Mouse (Mus musculus): ENCODE results near the gene Hecw2. TPM values are rescaled to one million over a fixed set of nuclear protein-coding genes. Genes with fewer than 3 reads are reported as not detected.
A peak's percentile ranks its signal among the peaks of the same experiment; 100 is the strongest.

Gene Hecw2
- polyA plus RNA-seq, 1 experiment from 2014 or later, result 2.8 TPM

GRCm38 (mm10) chr1:53844122-53844913, 350.6 kb downstream of the Hecw2 start:
- peak overlapping the region; percentile 90 for H3K27ac ChIP-seq (ENCODE audit: low read length)
- no peak for ATAC-seq (ENCODE audit: insufficient read depth, low FRiP score)
- WGBS, result 74% methylated on average over 8 of the region's 8 CpGs
- H3K4me3 ChIP-seq (replicated peaks; ENCODE audit: low read length), result no peak overlapping the region
- H3K9me3 ChIP-seq (replicated peaks; ENCODE audit: control insufficient read depth, low read length), result no peaks in the 10 kb centered on the region
- no peak overlapping the region for H3K9ac ChIP-seq (ENCODE audit: low read length)
- H3K4me1 ChIP-seq (ENCODE audit: control insufficient read depth, insufficient read depth, low read length), result peaks cover 23% of the 10 kb centered on the region
- no peak overlapping the region for H3K4me2 ChIP-seq (ENCODE audit: low read depth, low read length)
- no peaks in the 10 kb centered on the region for H3K36me3 ChIP-seq (ENCODE audit: control insufficient read depth, insufficient read depth, low read length)
- H3K27me3 ChIP-seq (ENCODE audit: control insufficient read depth, insufficient read depth, low read length), result no peaks in the 10 kb centered on the region

DNA sequence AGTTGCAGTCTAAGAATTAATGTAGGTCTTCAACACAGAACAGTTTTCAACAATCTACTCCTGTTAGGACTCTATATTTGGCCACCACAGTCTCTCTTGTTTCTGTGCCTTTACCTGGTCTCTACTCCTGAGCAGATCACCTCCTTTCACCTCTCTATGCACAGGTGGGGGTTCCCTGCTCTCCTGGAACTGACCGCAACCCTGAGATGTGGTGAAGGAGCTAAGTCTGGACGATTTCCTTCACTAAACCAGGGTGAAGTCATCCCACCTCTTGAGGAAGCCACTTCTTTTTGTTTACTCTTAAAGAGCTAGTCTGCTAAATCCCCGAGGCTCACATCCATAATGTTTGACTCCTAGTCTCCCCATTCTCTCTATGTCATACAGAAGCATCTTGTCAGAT, 351.9 kb downstream of the Hecw2 start:
- no peaks in the 10 kb centered on the region for H3K27me3 ChIP-seq (ENCODE audit: control insufficient read depth, insufficient read depth, low read length)
- 67% methylated on average over 3 of the region's 3 CpGs for WGBS

DNA sequence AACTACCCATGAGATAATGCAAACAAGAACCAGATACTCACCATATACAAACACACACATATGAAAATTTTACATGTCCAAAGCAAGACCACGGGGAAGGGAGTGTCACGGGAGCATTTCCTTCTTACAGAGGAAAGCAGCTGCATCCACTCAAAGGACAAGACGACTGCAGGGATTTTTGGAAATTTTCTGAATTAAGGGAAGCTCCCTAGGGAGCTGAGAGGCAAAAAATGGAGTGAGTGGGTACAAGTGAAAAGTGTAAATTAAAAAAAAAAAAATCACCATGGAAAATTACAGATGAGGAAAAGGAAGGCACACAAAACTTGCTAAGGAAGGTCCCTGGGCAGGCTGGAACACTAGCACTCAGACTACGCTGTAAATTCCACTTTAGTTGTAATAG, 353.9 kb downstream of the Hecw2 start:
- Histone ChIP-seq H3K27me3 (ENCODE audit: control insufficient read depth, insufficient read depth, low read length) (no peaks in the 10 kb centered on the region), H3K4me2 (ENCODE audit: low read depth, low read length) (no peak overlapping the region), H3K9me3 (replicated peaks; ENCODE audit: control insufficient read depth, low read length) (no peaks in the 10 kb centered on the region), H3K4me3 (replicated peaks; ENCODE audit: low read length) (no peak overlapping the region), H3K36me3 (ENCODE audit: control insufficient read depth, insufficient read depth, low read length) (no peaks in the 10 kb centered on the region), H3K9ac (ENCODE audit: low read length) (no peak overlapping the region), H3K27ac (ENCODE audit: low read length) (no peak overlapping the region), H3K4me1 (ENCODE audit: control insufficient read depth, insufficient read depth, low read length) (peaks cover 15% of the 10 kb centered on the region)
- 40% methylated on average over 4 of the region's 4 CpGs for WGBS
- no peak for ATAC-seq (ENCODE audit: insufficient read depth, low FRiP score)

More for the DNA sequence above, 351.9 kb downstream of the Hecw2 start:
- Histone ChIP-seq H3K27ac (ENCODE audit: low read length) (no peak overlapping the region), H3K4me2 (ENCODE audit: low read depth, low read length) (no peak overlapping the region), H3K4me3 (replicated peaks; ENCODE audit: low read length) (no peak overlapping the region), H3K9me3 (replicated peaks; ENCODE audit: control insufficient read depth, low read length) (no peaks in the 10 kb centered on the region), H3K36me3 (ENCODE audit: control insufficient read depth, insufficient read depth, low read length) (no peaks in the 10 kb centered on the region), H3K4me1 (ENCODE audit: control insufficient read depth, insufficient read depth, low read length) (peaks cover 23% of the 10 kb centered on the region), H3K9ac (ENCODE audit: low read length) (no peak overlapping the region)
- no peak for ATAC-seq (ENCODE audit: insufficient read depth, low FRiP score)

DNA sequence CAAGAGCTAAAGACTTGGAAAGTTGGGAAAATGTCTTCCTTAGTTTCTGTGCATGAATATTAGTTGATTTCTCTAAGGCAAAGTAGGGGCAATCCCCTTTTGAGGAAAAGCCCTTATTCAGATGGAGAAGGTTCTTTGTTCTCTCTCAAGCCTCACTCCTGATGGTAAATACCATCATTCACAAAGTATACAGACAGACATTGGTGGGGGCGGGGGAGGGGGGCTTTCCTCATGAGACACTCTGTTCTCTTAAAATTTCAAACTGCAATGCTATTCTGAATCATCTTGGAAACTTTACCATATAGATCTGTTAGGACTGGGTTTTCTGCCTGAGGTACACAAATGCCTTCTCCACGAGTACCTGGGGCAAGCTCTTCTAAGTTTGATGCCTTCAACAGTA, 355.6 kb downstream of the Hecw2 start:
- peaks cover 12% of the 10 kb centered on the region; the same call in 1 of the 2 replicates for H3K4me1 ChIP-seq (ENCODE audit: control insufficient read depth, insufficient read depth, low read length)
- H3K4me2 ChIP-seq (ENCODE audit: low read depth, low read length), result no peak overlapping the region
- no peaks in the 10 kb centered on the region for H3K9me3 ChIP-seq (replicated peaks; ENCODE audit: control insufficient read depth, low read length)
- no peak overlapping the region for H3K9ac ChIP-seq (ENCODE audit: low read length)
- ATAC-seq (ENCODE audit: insufficient read depth, low FRiP score), result no peak
- no peak overlapping the region for H3K27ac ChIP-seq (ENCODE audit: low read length)
- 35% methylated on average over 2 of the region's 2 CpGs for WGBS
- H3K27me3 ChIP-seq (ENCODE audit: control insufficient read depth, insufficient read depth, low read length), result no peaks in the 10 kb centered on the region
- no peak overlapping the region for H3K4me3 ChIP-seq (replicated peaks; ENCODE audit: low read length)
- H3K36me3 ChIP-seq (ENCODE audit: control insufficient read depth, insufficient read depth, low read length), result no peaks in the 10 kb centered on the region

DNA sequence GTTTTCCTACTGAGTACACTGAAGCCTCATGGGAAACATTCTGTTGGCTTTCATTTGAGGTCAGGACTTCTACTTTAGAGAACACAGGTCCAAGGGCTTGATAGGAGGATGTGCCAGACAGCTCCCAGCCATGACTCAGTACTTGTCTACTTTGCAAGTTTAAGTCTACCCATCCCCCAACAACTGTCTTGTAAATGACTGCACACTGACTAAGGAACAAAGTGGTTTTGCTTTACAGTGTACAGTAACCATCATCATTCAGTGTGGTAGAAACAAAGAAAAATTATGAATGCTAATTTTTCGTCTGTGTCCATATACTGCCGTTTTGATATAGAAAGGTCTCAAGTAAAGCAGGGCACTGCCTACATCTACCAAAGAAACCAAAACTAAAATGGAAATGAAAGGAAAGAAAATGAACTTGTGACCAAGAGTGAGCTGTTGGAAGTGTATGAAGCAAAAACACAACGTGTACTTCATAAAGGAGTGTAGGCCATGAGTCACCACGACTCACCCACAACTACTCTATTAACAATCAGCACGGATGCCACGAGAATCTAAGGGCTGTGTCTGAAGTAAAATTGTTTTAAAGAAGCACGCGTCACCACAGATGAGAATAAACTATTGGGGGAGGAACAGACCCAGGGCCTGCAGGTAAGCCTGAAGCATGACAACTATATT, 356.6 kb downstream of the Hecw2 start:
- H3K9me3 ChIP-seq (replicated peaks; ENCODE audit: control insufficient read depth, low read length), result no peaks in the 10 kb centered on the region
- 75% methylated on average over 8 of the region's 8 CpGs for WGBS
- H3K27ac ChIP-seq (ENCODE audit: low read length), result no peak overlapping the region
- H3K27me3 ChIP-seq (ENCODE audit: control insufficient read depth, insufficient read depth, low read length), result no peaks in the 10 kb centered on the region
- peaks cover 12% of the 10 kb centered on the region; the same call in 1 of the 2 replicates for H3K4me1 ChIP-seq (ENCODE audit: control insufficient read depth, insufficient read depth, low read length)
- H3K4me3 ChIP-seq (replicated peaks; ENCODE audit: low read length), result no peak overlapping the region
- no peak overlapping the region for H3K9ac ChIP-seq (ENCODE audit: low read length)
- H3K36me3 ChIP-seq (ENCODE audit: control insufficient read depth, insufficient read depth, low read length), result no peaks in the 10 kb centered on the region
- ATAC-seq (ENCODE audit: insufficient read depth, low FRiP score), result no peak
- H3K4me2 ChIP-seq (ENCODE audit: low read depth, low read length), result no peak overlapping the region

GRCm38 (mm10) chr1:53830286-53830685, 364.7 kb downstream of the Hecw2 start:
- Histone ChIP-seq H3K27ac (ENCODE audit: low read length) (no peak overlapping the region), H3K4me3 (replicated peaks; ENCODE audit: low read length) (no peak overlapping the region), H3K27me3 (ENCODE audit: control insufficient read depth, insufficient read depth, low read length) (no peaks in the 10 kb centered on the region), H3K36me3 (ENCODE audit: control insufficient read depth, insufficient read depth, low read length) (no peaks in the 10 kb centered on the region), H3K9ac (ENCODE audit: low read length) (no peak overlapping the region), H3K4me2 (ENCODE audit: low read depth, low read length) (no peak overlapping the region), H3K9me3 (replicated peaks; ENCODE audit: control insufficient read depth, low read length) (no peaks in the 10 kb centered on the region), H3K4me1 (ENCODE audit: control insufficient read depth, insufficient read depth, low read length) (no peaks in the 10 kb centered on the region)
- 82% methylated on average over 5 of the region's 5 CpGs for WGBS
- no peak for ATAC-seq (ENCODE audit: insufficient read depth, low FRiP score)

DNA sequence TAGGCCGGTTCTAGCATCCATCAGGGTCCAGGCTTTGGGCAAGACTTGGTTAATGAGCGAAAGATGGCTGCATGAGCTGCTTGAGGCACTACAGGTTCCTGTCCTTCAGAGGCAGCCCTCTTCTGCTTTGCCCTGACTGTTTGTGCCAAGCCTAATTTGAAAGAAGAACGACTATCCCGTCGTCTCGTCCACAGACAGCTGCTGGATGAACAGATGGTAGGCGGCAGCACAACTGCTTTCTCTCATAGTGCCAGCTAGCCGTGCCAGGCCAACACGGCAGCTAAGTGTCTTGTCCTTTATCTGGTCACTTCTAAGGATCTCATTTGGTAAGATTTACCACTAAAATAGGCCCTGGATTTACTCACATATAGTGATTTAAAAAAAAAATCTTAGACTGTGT, 365.9 kb downstream of the Hecw2 start:
- H3K27ac ChIP-seq (ENCODE audit: low read length), result no peak overlapping the region
- 79% methylated on average over 9 of the region's 9 CpGs for WGBS

DNA sequence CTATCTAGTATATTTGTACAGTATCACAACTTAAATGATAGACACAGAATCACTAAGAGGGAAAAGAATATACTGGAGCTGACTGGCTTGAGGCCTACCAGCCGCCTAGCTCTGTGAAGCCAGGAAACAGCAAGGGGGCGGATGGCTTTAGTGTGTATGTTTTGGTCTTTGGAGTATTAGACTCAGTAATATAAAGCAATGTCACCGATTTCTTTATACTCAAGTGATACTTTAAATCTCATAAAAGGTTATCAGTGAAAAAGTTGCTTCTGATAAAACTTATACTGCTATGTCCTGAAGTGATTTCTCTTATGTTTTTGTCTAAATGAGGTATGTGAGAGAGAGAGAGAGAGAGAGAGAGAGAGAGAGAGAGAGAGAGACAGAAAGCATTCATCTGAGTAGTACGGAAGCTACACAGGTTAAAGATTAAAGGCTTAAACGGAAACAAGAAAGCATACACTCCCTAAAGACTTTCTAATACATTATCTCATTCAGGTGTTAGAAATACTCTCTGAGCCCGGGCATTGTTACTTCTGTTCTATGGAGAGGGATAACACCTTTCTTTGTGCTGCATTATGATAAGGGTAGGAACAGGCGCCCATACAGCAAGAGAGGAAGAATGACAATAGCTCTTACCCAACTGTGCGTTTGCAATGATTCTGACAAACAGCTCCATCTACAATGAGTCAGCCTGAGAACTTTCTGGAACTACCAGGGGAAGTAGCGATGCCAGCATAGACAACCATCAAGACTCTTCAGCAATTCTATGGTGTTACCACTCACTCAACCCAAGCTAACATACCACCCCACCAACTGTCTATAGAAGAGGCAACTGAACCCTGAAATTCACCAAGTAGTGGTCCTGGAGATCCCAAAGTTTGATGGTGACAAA, 370.3 kb downstream of the Hecw2 start:
- H3K4me2 ChIP-seq (ENCODE audit: low read depth, low read length), result no peak overlapping the region
- no peaks in the 10 kb centered on the region for H3K36me3 ChIP-seq (ENCODE audit: control insufficient read depth, insufficient read depth, low read length)
- no peak overlapping the region for H3K27ac ChIP-seq (ENCODE audit: low read length)
- WGBS, result 75% methylated on average over 9 of the region's 9 CpGs
- H3K9ac ChIP-seq (ENCODE audit: low read length), result no peak overlapping the region
- 0 out of 2 replicates have a peak, but pooled peaks cover 5% of the 10 kb centered on the region for H3K4me1 ChIP-seq (ENCODE audit: control insufficient read depth, insufficient read depth, low read length)
- no peaks in the 10 kb centered on the region for H3K9me3 ChIP-seq (replicated peaks; ENCODE audit: control insufficient read depth, low read length)
- no peak overlapping the region for H3K4me3 ChIP-seq (replicated peaks; ENCODE audit: low read length)
- no peak for ATAC-seq (ENCODE audit: insufficient read depth, low FRiP score)
- no peaks in the 10 kb centered on the region for H3K27me3 ChIP-seq (ENCODE audit: control insufficient read depth, insufficient read depth, low read length)

More for the DNA sequence above, 365.9 kb downstream of the Hecw2 start:
- no peaks in the 10 kb centered on the region for H3K27me3 ChIP-seq (ENCODE audit: control insufficient read depth, insufficient read depth, low read length)
- H3K4me2 ChIP-seq (ENCODE audit: low read depth, low read length), result no peak overlapping the region
- no peak overlapping the region for H3K4me3 ChIP-seq (replicated peaks; ENCODE audit: low read length)
- ATAC-seq (ENCODE audit: insufficient read depth, low FRiP score), result no peak
- H3K9me3 ChIP-seq (replicated peaks; ENCODE audit: control insufficient read depth, low read length), result no peaks in the 10 kb centered on the region
- H3K9ac ChIP-seq (ENCODE audit: low read length), result no peak overlapping the region
- H3K36me3 ChIP-seq (ENCODE audit: control insufficient read depth, insufficient read depth, low read length), result no peaks in the 10 kb centered on the region
- H3K4me1 ChIP-seq (ENCODE audit: control insufficient read depth, insufficient read depth, low read length), result 0 out of 2 replicates have a peak, but pooled peaks cover 3% of the 10 kb centered on the region
